ENCODE assay signal across 15 mouse cellular contexts in genomic region chr9:79951339-79951738, GRCm38 (mm10).
DNase-seq lines count a peak whose midpoint lies in the region; ATAC-seq and TF ChIP-seq lines count a peak whose summit lies in the region.
"Had no signal": no experiment of that assay in that cellular context is flagged by ENCODE, and none has a peak within 500 bp of the region (broad histone marks: within the 10 kb centered on the region; RNA-seq: fewer than 3 reads in every experiment).

No protein-coding gene starts in this region.

- intact Hi-C loops in heart, postnatal 36 days (cut with DNase I): no loop called here

- peaks cover 11% of the 10 kb centered on the region for H3K36me3 ChIP-seq in heart, embryonic 13.5 days
- H3K36me3 ChIP-seq in CH12.LX (replicated peaks in 1 of 2; ENCODE audit: control insufficient read depth in 1 of 2, insufficient read depth in 1 of 2, low read length in 1 of 2): no peaks in the 10 kb centered on the region
- H3K36me3 ChIP-seq in megakaryocyte, embryonic 14.5 days (replicated peaks; ENCODE audit: low read length): no peaks in the 10 kb centered on the region
- H3K36me3 ChIP-seq: neural tube, embryonic 12.5 days had no signal

- DNase-seq in heart, postnatal 36 days: no peak
- peak; percentile 60 for DNase-seq in A20 (ENCODE audit: low read depth, low spot score)
- peak; percentile 16 for DNase-seq in CH12.LX (ENCODE audit: extremely low read depth)
- DNase-seq in right cerebral cortex, postnatal 4 days: no peak
- no peak for DNase-seq in cerebellum, postnatal 4 days (ENCODE audit: low spot score in 2 of 2)
- DNase-seq: adrenal gland, adult 8-10 months; cerebellum, adult 11 months; cerebellum, postnatal 10 days; kidney, adult 11 months; layer of hippocampus, postnatal 36 days; lung, postnatal 10 days had no signal

- peak overlapping the region; percentile 85 for H3K27ac ChIP-seq in heart, embryonic 13.5 days (replicated peaks)
- H3K27ac ChIP-seq in CH12.LX (ENCODE audit: insufficient read depth, low read depth): no peak overlapping the region
- H3K27ac ChIP-seq: neural tube, embryonic 12.5 days had no signal

- ATAC-seq in heart, embryonic 13.5 days (ENCODE audit: extremely low read depth, insufficient number of reproducible peaks, low FRiP score, low TSS enrichment): no peak
- ATAC-seq: Patski had no signal

- no peak overlapping the region for H3K9ac ChIP-seq in heart, embryonic 13.5 days
- H3K9ac ChIP-seq in CH12.LX (ENCODE audit: insufficient read depth, low read depth): peak overlapping the region; percentile 61; the same call in 1 of the 2 replicates
- H3K9ac ChIP-seq: neural tube, embryonic 12.5 days had no signal

- H3K4me3 ChIP-seq in heart, embryonic 13.5 days: no peak overlapping the region
- H3K4me3 ChIP-seq in CH12.LX (replicated peaks in 1 of 3; ENCODE audit: low read depth in 2 of 3, low read length in 2 of 3, poor library complexity in 1 of 3): peak overlapping the region in 1 of 3 experiments; percentile 43
- H3K4me3 ChIP-seq in megakaryocyte, embryonic 14.5 days (replicated peaks): peak overlapping the region; percentile 76
- H3K4me3 ChIP-seq: neural tube, embryonic 12.5 days had no signal

- peak; percentile 25; the same call in 1 of the 2 replicates for TF ChIP-seq POLR2A in CH12.LX (IDR thresholded peaks at IDR 0.05; ENCODE audit: low read depth, low read length)

- H3K4me1 ChIP-seq in heart, embryonic 13.5 days: peaks cover 64% of the 10 kb centered on the region
- peaks cover 5 to 22% of the 10 kb centered on the region in 2 experiments; a peak in 3 of 4 replicates for H3K4me1 ChIP-seq in CH12.LX (ENCODE audit: control insufficient read depth in 1 of 2, insufficient read depth in 2 of 2)
- H3K4me1 ChIP-seq in megakaryocyte, embryonic 14.5 days: peaks cover 26% of the 10 kb centered on the region
- H3K4me1 ChIP-seq: neural tube, embryonic 12.5 days had no signal

- H3K9me3 ChIP-seq in heart, embryonic 13.5 days: no peaks in the 10 kb centered on the region
- H3K9me3 ChIP-seq in CH12.LX (replicated peaks; ENCODE audit: low read length): no peaks in the 10 kb centered on the region
- no peaks in the 10 kb centered on the region for H3K9me3 ChIP-seq in megakaryocyte, embryonic 14.5 days
- H3K9me3 ChIP-seq: neural tube, embryonic 12.5 days had no signal

- no peak for TF ChIP-seq RAD21 in CH12.LX (IDR thresholded peaks at IDR 0.05; ENCODE audit: low read depth, low read length)

- 84% methylated on average over 5 of the region's 5 CpGs for WGBS in heart, embryonic 13.5 days

- peak overlapping the region; percentile 46 for H3K4me2 ChIP-seq in heart, embryonic 13.5 days
- H3K4me2 ChIP-seq in CH12.LX (ENCODE audit: insufficient read depth, low read depth, poor library complexity, severe bottlenecking): peak overlapping the region; percentile 98
- H3K4me2 ChIP-seq: neural tube, embryonic 12.5 days had no signal

- dilution Hi-C loops in CH12.LX (cut with MboI; ENCODE audit: extremely low pct_ligation_motif_present, extremely low pct_unique_long_range_greater_than_20kb, low sequenced_read_pairs): no loop called here

- H3K79me2 ChIP-seq in CH12.LX (replicated peaks; ENCODE audit: control insufficient read depth, extremely low read depth, insufficient read depth, poor library complexity, severe bottlenecking): no peaks in the 10 kb centered on the region

- no peaks in the 10 kb centered on the region for H3K27me3 ChIP-seq in heart, embryonic 13.5 days (replicated peaks)
- H3K27me3 ChIP-seq in CH12.LX (replicated peaks): no peaks in the 10 kb centered on the region
- H3K27me3 ChIP-seq in megakaryocyte, embryonic 14.5 days (replicated peaks): no peaks in the 10 kb centered on the region
- H3K27me3 ChIP-seq: neural tube, embryonic 12.5 days; Patski had no signal

- peak; percentile 65 for TF ChIP-seq EP300 in CH12.LX (IDR thresholded peaks at IDR 0.05; ENCODE audit: low read length)

- in situ Hi-C loops in CH12.LX (cut with MboI; ENCODE audit: low pct_ligation_motif_present, low pct_unique_long_range_greater_than_20kb, low sequenced_read_pairs): no loop called here

- no peak for TF ChIP-seq CTCF in CH12.LX (conservative IDR thresholded peaks at IDR 0.05 in 1 of 2, IDR thresholded peaks at IDR 0.05 in 1 of 2; ENCODE audit: low read depth in 2 of 2, low read length in 2 of 2)

TF ChIP-seq in CH12.LX, 34 proteins besides CTCF, POLR2A, EP300 and RAD21:
- TF ChIP-seq UBTF (IDR thresholded peaks at IDR 0.05; ENCODE audit: low read depth, low read length): no peak
- TF ChIP-seq ELF1 (IDR thresholded peaks at IDR 0.05; ENCODE audit: low read depth, low read length): no peak
- TF ChIP-seq ZC3H11A (IDR thresholded peaks at IDR 0.05; ENCODE audit: low read depth, low read length): no peak
- 0 out of 2 replicates have a peak, but pooled peaks have one; percentile 2 for TF ChIP-seq TBP (conservative IDR thresholded peaks at IDR 0.05; ENCODE audit: low read depth, low read length)
- no peak for TF ChIP-seq JUN (IDR thresholded peaks at IDR 0.05; ENCODE audit: insufficient read depth, low read depth, low read length)
- TF ChIP-seq KAT2A (IDR thresholded peaks at IDR 0.05; ENCODE audit: insufficient replicate concordance, low read length): no peak
- TF ChIP-seq ETS1 (conservative IDR thresholded peaks at IDR 0.05; ENCODE audit: low read depth, low read length): no peak
- peak; percentile 78 for TF ChIP-seq IRF4 (IDR thresholded peaks at IDR 0.05; ENCODE audit: low read depth, low read length)

Comparison
In these comparisons a context has a peak if more than half of its experiments do, and no peak if none do; other contexts are left out.
1. DNase-seq: peak in A20 (single experiment) and CH12.LX (single experiment); none in heart, postnatal 36 days (0 of 2), right cerebral cortex, postnatal 4 days (single experiment) and cerebellum, postnatal 4 days (0 of 2).